Mouse (Mus musculus): ENCODE results near the gene Nlrp6.

DNA sequence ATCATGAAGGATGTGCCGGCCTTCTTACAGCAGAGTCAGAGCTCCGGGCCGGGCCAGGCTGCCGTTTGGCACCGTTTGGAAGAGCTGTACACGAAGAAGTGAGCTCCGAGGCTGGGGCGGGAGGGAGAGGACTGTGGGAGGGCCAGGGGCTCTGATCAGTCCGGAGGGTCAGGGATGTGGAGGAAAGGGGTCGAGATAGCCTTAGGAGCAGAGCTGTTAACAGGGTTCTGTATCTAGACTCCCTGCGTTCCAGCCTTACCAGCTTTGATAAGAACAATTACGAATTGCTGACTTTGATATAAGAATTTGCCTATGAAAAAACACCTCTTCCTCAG is 38.3 kb upstream of the Nlrp6 start:
- TF ChIP-seq EP300 (IDR thresholded peaks at IDR 0.05; ENCODE audit: low read depth): no peak
- no peak for TF ChIP-seq CTCF (IDR thresholded peaks at IDR 0.05; ENCODE audit: low read depth)
